Mouse (Mus musculus): ENCODE results near the gene Gm33543. TPM values are rescaled to one million over a fixed set of nuclear protein-coding genes. Genes with fewer than 3 reads are reported as not detected.

The Gm33543 gene
- polyA plus RNA-seq, 2 experiments from 2014 or later = not detected

GRCm38 (mm10) chr10:95777701-95778320 lies 64.9 kb downstream of the Gm33543 start:
- ATAC-seq = no peak

- ATAC-seq = no peak
Observed at GRCm38 (mm10) chr10:95777071-95777470, 65.7 kb downstream of the Gm33543 start.

- no peak for ATAC-seq
Observed at GRCm38 (mm10) chr10:95774856-95775255, 67.9 kb downstream of the Gm33543 start.

GRCm38 (mm10) chr10:95774001-95774628 lies 68.6 kb downstream of the Gm33543 start:
- no peak for ATAC-seq

Other genes with a start within 250 kb of the Gm33543 start
- not detected for gene Anapc15-ps, start 169.5 kb downstream of the Gm33543 start, polyA plus RNA-seq (2017; shearing (Covaris generic))
- gene Eea1, start 97.7 kb upstream of the Gm33543 start, polyA plus RNA-seq (2017; shearing (Covaris generic)) = 10 to 100 TPM; 18.7 to 24.7 TPM

Data from CD4-positive, CD25-positive, alpha-beta regulatory T cell, adult 4 months (primary cell).